Mouse (Mus musculus) hindbrain, embryonic 14.5 days (tissue): Measurements from ENCODE around the gene Palm2. TPM values are rescaled to one million over a fixed set of nuclear protein-coding genes. Genes with fewer than 3 reads are reported as not detected.

Experiments used
- ATAC-seq: fragments of 200-750 bp; cut with Nextera tagmentation; 2 replicates; pipeline ENCODE4 v1.8.0; 2017; ENCODE audit warnings: moderate number of reproducible peaks, mild to moderate bottlenecking, moderate TSS enrichment, moderate library complexity; ENCODE audit not compliant: low FRiP score
- DNase-seq: peaks from one replicate; pipeline ENCODE4 v3.0.0-alpha.2; 2015; ENCODE audit warnings: low spot score
- H3K27ac ChIP-seq: fragments of 300-500 bp; sonication (generic); 2 replicates; pipeline ENCODE4 v1.5.1; 2014; ENCODE audit warnings: mild to moderate bottlenecking, moderate library complexity
- H3K27me3 ChIP-seq: fragments of 300-500 bp; sonication (generic); 2 replicates; pipeline ENCODE4 v1.6.1; 2014; ENCODE audit warnings: mild to moderate bottlenecking, low read length, mixed read lengths; ENCODE audit not compliant: control insufficient read depth, insufficient read depth
- H3K36me3 ChIP-seq: fragments of 300-500 bp; sonication (generic); replicated peaks from 2 replicates; pipeline ENCODE4 v1.6.1; 2014; ENCODE audit not compliant: control insufficient read depth, insufficient read depth
- H3K4me1 ChIP-seq: fragments of 300-500 bp; sonication (generic); replicated peaks from 2 replicates; pipeline ENCODE4 v1.6.1; 2014; ENCODE audit warnings: antibody characterized with exemption, low read length, mixed read lengths; ENCODE audit not compliant: control insufficient read depth, insufficient read depth
- H3K4me2 ChIP-seq: fragments of 300-500 bp; sonication (generic); replicated peaks from 2 replicates; pipeline ENCODE4 v1.6.1; 2014; ENCODE audit warnings: mild to moderate bottlenecking, moderate library complexity
- H3K4me3 ChIP-seq: fragments of 300-500 bp; sonication (generic); replicated peaks from 2 replicates; pipeline ENCODE4 v1.5.1; 2014; ENCODE audit warnings: mild to moderate bottlenecking, low read length
- H3K9ac ChIP-seq: fragments of 300-500 bp; sonication (generic); 2 replicates; pipeline ENCODE4 v1.6.1; 2014
- H3K9me3 ChIP-seq: fragments of 300-500 bp; sonication (generic); 2 replicates; pipeline ENCODE4 v1.6.1; 2016; ENCODE audit warnings: low read length; ENCODE audit not compliant: control insufficient read depth
- WGBS: fragments of 180-500 bp; shearing (Covaris S2); extraction: QIAGEN DNeasy Blood & Tissue Kit; methylation state at CpG from one replicate; pipeline ENCODE4 v1.1.7; 2014; 5-methylcytosine and 5-hydroxymethylcytosine counted together
- polyA plus RNA-seq: library from polyadenylated mRNA; unstranded; fragments of >200 nt; fragmentation: Nextera tagmentation; extraction: Ambion mirVana; gene quantifications from 2 replicates; pipeline ENCODE4 v1.2.1, GENCODE M21; 2014

Palm2 gene
- polyA plus RNA-seq, 1 experiment from 2014 or later: 14.3 TPM

DNA sequence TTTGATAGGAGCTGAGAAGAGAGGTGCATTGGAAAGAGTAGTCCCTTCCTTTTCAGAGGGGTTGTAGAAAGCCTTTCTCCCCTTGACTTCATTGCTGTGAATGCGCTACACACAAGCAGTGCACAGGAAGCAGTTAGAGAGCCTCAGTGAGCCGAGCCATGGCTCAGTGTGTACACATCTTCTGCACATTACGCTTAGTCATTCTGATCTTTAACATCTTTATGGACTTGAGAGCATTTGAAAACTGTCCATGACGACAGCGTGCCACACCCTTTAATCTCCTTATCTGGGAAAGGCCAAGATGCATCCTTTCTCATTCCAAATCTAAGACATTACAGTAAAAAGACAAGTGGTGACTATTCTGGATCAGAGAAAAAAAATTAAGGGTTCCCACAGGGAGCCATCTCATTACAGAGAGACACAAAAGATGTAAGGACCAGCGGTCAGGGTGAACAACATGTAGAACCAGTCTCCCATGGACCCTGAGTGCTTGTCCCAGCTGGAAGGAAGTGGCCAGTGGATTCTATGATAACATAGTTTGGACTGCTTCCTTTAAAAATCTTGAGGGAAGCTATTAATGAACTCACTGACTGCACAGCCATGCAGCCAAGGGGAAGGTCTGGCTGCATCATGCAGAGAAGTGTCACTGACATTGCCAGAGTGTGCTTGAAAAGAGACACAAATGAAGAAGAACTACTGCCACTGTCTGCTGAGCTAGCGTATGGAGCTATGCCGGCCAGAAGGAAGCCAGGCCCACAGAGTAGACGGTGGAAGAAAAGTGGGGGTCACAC, 91.4 kb downstream of the Palm2 start:
- no peaks in the 10 kb centered on the region for H3K9me3 ChIP-seq
- no peak overlapping the region for H3K9ac ChIP-seq
- no peak overlapping the region for H3K27ac ChIP-seq
- no peak overlapping the region for H3K4me3 ChIP-seq
- no peaks in the 10 kb centered on the region for H3K4me1 ChIP-seq
- no peaks in the 10 kb centered on the region for H3K36me3 ChIP-seq
- 83% methylated on average over 9 of the region's 9 CpGs for WGBS
- no peak for DNase-seq
- H3K4me2 ChIP-seq: no peak overlapping the region
- H3K27me3 ChIP-seq: no peaks in the 10 kb centered on the region
- ATAC-seq: no peak; the same call in 1 of the 2 replicates

DNA sequence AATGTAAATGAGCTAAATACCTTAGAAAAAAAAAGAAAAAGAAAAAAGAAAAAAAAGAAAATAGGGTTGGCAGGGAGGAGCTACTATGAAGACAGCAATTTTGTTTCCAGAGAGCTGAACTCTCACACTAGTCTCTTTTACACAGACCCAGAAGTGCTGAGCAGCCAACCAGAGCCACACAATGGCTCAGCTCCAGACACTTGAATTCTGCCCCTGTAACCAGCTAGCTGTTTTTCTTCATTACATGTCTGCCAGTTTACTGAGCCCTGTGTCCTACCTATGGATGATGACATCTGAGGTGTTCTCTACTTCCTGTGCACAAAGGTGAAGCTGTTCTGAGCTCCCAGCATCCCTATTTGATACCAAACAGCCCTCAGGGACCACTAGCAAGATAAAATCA, 94.2 kb downstream of the Palm2 start:
- Histone ChIP-seq H3K4me2 (no peak overlapping the region), H3K4me1 (no peaks in the 10 kb centered on the region), H3K27ac (no peak overlapping the region), H3K9ac (no peak overlapping the region), H3K4me3 (no peak overlapping the region), H3K36me3 (no peaks in the 10 kb centered on the region), H3K27me3 (no peaks in the 10 kb centered on the region), H3K9me3 (no peaks in the 10 kb centered on the region)
- no peak for ATAC-seq
- DNase-seq: no peak

DNA sequence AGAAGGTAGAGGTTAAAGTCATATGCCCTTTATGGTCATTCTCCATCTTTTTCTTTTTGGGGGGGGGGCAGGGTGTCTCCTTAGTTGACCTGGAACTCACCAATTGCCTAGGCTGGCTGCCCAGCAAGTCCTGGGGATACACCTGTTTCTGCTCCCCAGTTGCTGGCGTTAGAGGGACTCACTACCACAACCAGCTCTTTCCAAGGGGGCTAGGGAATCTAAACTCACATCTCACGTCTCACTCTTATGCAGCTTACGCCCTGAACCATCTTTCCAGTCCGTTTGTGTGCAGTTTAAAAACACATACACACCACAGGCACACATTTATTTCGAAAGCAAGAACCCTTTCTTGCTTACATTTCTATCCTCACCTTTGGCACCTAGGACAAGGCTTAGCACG, 99.6 kb downstream of the Palm2 start:
- H3K27ac ChIP-seq: no peak overlapping the region
- ATAC-seq: no peak
- no peaks in the 10 kb centered on the region for H3K27me3 ChIP-seq
- no peaks in the 10 kb centered on the region for H3K9me3 ChIP-seq
- WGBS: 90% methylated on average over 6 of the region's 6 CpGs
- no peaks in the 10 kb centered on the region for H3K36me3 ChIP-seq
- no peak for DNase-seq
- no peaks in the 10 kb centered on the region for H3K4me1 ChIP-seq
- no peak overlapping the region for H3K4me3 ChIP-seq
- H3K4me2 ChIP-seq: no peak overlapping the region
- no peak overlapping the region for H3K9ac ChIP-seq

DNA sequence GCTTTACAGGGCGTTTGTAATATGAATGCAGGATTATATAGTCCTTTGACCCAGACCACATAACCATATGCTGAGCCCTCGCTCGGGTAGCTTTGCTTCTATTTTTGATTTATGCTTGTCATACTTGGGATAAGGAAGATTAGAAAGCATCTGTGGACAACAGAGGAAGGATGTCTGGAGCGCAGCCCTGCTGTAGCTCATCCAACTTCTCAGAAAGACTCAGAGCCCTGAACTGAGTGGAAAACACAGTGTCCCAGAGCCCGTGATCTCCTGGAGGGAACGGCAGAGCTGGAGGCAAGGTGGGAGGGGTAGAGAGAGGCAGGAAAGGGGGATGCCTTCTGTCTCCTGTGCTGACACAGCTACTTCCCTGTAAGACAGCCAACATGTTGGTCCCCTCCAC, 100.2 kb downstream of the Palm2 start:
- 72% methylated on average over 6 of the region's 6 CpGs for WGBS
- ATAC-seq: no peak
- H3K36me3 ChIP-seq: no peaks in the 10 kb centered on the region

DNA sequence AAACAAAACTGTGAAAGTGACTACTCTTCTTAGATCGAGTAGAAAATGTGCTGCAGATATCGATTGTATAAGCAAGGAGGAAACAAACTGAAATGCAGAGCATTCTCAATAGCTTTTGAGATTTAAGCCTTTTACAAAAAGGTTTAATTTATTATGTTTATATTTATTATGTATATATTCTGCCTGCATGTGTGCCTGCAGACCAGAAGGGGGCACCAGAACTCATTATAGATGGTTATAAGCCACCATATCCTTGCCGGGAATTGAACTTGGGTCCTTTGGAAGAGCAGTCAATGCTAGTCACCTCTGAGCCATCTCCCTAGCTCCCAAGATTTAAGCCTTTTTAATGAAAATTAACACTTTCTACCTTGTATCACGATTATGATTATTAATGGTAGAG, 101.0 kb downstream of the Palm2 start:
- no peaks in the 10 kb centered on the region for H3K36me3 ChIP-seq
- no peak for ATAC-seq
- no peaks in the 10 kb centered on the region for H3K9me3 ChIP-seq
- H3K27me3 ChIP-seq: no peaks in the 10 kb centered on the region
- H3K9ac ChIP-seq: no peak overlapping the region
- H3K27ac ChIP-seq: no peak overlapping the region
- H3K4me1 ChIP-seq: no peaks in the 10 kb centered on the region
- no peak for DNase-seq
- H3K4me3 ChIP-seq: no peak overlapping the region
- H3K4me2 ChIP-seq: no peak overlapping the region
- 85% methylated on average over 4 of the region's 4 CpGs for WGBS

More for the DNA sequence above, 100.2 kb downstream of the Palm2 start:
- Histone ChIP-seq H3K4me3 (no peak overlapping the region), H3K4me2 (no peak overlapping the region), H3K9me3 (no peaks in the 10 kb centered on the region), H3K4me1 (no peaks in the 10 kb centered on the region), H3K27ac (no peak overlapping the region), H3K9ac (no peak overlapping the region), H3K27me3 (no peaks in the 10 kb centered on the region)
- DNase-seq: no peak

DNA sequence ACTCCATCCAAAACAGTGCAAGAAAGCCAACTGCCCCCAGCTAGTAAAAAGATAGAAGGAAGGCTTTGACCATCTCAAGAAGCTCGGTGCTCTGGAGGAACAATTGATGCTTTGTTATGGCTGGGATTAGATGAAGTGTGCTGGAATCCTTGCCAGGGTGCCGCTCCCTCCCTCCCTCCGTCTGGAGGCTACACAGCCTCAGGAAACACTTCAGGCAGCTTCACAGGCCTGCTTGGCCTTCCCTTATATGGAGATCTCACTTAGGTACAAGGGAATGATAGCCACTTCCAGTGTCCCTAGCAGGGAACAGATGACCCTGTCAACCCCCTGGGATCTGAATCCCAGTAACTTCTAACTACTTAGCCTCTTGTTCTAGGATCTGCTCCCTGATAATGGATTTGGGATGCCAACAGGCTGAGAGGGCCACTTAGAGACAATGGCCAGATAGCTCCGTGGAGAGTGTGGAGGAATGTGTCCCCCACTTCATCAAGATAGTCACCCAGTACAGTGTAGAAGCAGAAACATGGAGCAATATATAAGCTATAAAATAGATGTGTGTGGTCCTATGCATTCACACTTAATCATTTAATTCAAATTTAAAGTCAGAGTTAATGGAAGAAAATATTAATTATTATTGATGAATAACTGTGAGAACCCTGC, 104.1 kb downstream of the Palm2 start:
- H3K4me2 ChIP-seq: no peak overlapping the region
- no peak overlapping the region for H3K4me3 ChIP-seq
- DNase-seq (no peak), ATAC-seq (no peak)
- no peak overlapping the region for H3K9ac ChIP-seq
- no peaks in the 10 kb centered on the region for H3K36me3 ChIP-seq
- no peak overlapping the region for H3K27ac ChIP-seq
- H3K4me1 ChIP-seq: no peaks in the 10 kb centered on the region
- no peaks in the 10 kb centered on the region for H3K9me3 ChIP-seq
- WGBS: 26% methylated on average over 4 of the region's 4 CpGs
- no peaks in the 10 kb centered on the region for H3K27me3 ChIP-seq

DNA sequence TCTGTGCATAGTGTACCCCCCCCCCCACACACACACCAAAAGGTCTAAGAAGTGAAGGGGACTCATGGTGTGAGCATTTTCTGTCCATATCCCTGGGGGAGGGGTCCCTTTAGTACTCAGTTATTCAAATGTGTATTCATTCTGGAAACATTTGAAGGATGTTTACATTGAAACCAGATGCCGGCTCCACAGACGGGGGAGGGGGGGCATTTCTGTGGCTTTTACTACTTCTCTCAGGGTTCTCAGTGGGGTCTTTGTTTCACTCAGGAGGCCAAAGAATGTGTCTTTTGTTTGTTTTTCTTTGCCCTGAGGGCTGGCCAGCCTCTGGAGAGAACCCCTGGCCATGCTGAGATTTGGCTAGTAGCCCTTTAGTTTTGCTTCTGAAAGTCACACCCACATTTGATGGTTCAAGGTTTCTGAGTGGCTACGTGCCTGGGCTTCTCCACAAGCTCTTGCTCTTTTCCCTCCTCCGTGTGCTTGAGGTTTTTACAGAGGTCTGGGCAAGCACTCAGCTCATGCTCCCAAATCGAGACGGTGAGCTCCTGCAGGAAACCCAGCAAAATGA, 109.7 kb downstream of the Palm2 start:
- H3K27ac ChIP-seq: no peak overlapping the region
- 7% methylated on average over 6 of the region's 6 CpGs for WGBS
- DNase-seq: peak; percentile 47

DNA sequence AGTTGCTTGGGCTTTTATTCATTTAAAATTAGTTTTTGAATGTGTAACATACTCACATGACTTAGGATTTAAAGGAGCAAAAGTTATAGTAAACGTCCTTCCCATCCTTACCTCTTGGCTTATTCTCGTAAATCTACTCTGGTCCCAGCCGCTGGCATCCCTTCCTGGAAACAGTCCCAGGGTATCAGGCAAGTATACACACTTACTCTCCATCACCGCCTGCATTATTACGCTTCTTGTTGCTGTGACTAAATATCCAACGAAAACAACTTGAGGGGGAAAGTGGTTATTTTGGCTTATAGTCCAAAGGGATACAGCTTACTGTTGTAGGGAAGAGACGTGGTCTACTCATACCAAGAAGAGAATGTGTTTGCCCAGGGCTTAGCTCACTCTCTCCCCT, 113.7 kb downstream of the Palm2 start:
- DNase-seq: no peak
- Histone ChIP-seq H3K4me3 (no peak overlapping the region), H3K27me3 (no peaks in the 10 kb centered on the region), H3K4me2 (no peak overlapping the region), H3K4me1 (no peaks in the 10 kb centered on the region), H3K36me3 (no peaks in the 10 kb centered on the region), H3K9me3 (no peaks in the 10 kb centered on the region), H3K9ac (no peak overlapping the region), H3K27ac (no peak overlapping the region)
- WGBS: 91% methylated on average over 7 of the region's 7 CpGs
- no peak for ATAC-seq

More for the DNA sequence above, 109.7 kb downstream of the Palm2 start:
- H3K4me2 ChIP-seq: no peak overlapping the region
- H3K9ac ChIP-seq: no peak overlapping the region
- no peaks in the 10 kb centered on the region for H3K36me3 ChIP-seq
- H3K4me3 ChIP-seq: no peak overlapping the region
- H3K9me3 ChIP-seq: no peaks in the 10 kb centered on the region
- peak; percentile 73; the same call in 1 of the 2 replicates for ATAC-seq
- no peaks in the 10 kb centered on the region for H3K4me1 ChIP-seq
- H3K27me3 ChIP-seq: no peaks in the 10 kb centered on the region

DNA sequence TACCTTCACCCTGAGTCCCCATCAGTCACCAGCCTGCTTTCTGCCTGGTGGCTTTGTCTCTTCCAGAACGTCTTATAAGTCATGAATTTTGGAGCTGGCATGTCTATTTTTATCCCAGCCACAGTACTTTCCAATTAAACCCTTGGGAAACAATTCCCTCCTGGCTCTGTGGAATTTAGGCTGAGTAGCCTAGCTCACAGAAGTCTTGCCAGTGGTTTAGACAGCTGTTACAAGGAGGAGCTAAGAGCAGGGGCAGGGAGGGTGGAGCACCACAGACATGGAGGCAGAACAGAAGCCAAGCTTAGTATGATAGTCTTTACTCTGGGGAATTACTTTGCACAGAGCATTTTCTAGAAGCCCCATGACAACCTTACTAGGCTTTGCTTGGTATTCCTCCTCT, 116.2 kb downstream of the Palm2 start:
- no peak for ATAC-seq
- Histone ChIP-seq H3K9ac (no peak overlapping the region), H3K4me2 (no peak overlapping the region), H3K4me3 (no peak overlapping the region), H3K36me3 (no peaks in the 10 kb centered on the region), H3K4me1 (no peaks in the 10 kb centered on the region), H3K27ac (no peak overlapping the region), H3K9me3 (no peaks in the 10 kb centered on the region), H3K27me3 (no peaks in the 10 kb centered on the region)
- DNase-seq: no peak
- WGBS: 50% methylated on average over 1 of the region's 1 CpGs
